Mouse (Mus musculus) lung, postnatal 25 days (tissue): ENCODE measurements around the gene Abcg4.
"Not testable (repeated sequence)": the region's sequence is repeated elsewhere in the genome, so short reads cannot be mapped to it uniquely, and the experiment has no call there.

Experiments used
- DNase-seq: peaks from one replicate; pipeline ENCODE4 v3.0.0; 2022; ENCODE audit warnings: low spot score

The Abcg4 gene

DNA sequence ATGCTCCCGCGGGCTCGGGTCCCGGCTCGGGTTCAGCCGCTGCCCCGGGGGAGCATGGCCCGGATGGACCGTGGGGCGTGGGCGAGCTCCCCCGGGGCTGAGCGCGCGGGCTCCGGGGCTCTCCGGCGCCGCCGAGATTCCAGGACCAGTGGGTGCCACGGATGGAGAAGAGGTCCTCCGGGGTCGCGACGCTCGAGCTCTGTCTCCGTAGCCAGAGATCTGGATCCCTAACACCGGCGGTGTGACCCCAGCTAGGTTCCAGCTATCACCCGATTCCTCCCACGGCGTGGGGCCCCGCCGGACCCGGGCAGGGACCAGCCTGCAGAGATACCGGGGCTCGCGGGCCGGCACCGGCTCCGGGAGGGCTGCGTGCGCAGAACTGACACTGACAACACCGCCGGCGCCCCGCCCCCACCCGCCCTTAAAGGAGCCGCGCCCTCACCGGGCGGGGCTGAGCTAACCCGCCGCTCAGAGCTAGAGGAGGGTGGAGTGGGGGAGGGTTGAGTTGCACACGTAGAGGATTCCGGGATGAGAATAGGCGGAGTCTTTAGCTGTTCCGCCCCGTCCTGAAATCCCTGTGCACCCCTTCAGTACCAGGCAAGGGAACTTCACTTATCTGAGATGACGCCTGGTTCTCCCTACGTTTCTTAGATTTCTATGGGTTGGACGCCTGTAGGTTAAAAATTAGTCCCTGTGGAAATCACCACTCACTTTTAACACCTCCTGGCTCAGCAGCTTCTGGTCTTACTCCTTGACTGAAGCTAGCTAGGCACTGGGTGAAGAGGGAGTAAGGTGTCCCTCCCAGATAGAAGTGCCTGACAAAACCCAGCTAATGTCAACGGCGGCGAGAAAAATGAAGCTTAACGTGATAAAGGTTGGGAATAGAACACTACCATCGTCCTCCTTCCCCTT is 31.7 kb upstream of the Abcg4 start, which contains the start of gene C2cd2l:
Gene C2cd2l, minus strand, starts transcription at position 399 of the 912 bp plus-strand sequence.
- DNase-seq: peak; percentile 96

DNA sequence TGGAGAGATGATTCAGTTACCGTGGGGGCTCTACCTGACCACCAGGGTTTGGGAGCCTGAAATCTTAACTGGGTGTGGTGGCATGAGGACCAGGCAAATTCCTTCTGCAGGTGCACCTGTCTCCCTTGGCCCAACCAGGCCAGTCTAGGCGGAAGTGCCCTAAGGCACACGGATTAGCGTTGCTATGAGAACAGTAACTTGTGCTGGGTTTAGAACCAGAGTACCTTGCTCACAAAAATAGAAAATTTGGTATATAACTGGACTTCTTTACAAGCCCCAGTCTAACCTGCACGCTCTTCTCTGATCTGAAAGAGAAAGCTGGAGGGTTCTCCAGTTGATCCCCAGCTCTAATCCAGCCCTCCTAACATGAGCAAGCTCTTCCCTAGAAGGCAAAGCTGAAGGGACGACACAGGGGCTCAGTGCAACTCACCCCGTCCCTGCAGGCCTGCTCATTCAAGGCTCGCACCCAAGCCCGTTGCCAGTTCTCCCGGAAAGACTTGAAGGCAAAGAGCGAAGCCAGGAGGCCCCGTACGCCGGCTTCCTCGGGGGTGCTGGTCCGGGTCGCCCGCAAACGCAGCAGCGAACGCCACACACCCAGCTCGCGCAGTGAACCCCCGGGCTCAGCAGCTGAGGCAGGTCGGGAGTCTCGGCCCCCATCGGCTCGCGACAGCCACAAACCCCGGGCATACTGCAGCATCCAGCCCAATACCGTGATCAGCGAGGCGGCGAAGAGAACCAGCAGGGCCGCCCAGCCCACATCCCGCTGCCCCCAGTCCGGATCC is 30.9 kb upstream of the Abcg4 start:
- no peak for DNase-seq

DNA sequence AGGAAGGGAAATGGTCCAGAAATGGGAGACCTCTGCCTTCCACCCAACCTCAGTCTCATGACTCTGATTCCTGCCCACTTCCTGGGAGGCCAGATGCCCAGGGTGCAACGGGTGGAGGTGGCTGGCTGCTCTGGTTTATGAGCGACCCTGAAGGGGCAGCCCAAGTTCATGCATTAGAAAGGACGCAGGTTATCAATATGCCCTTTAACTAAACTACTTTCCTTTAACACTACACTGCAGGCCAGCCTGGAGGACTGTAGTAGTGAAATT is 30.3 kb upstream of the Abcg4 start:
- DNase-seq: no peak

DNA sequence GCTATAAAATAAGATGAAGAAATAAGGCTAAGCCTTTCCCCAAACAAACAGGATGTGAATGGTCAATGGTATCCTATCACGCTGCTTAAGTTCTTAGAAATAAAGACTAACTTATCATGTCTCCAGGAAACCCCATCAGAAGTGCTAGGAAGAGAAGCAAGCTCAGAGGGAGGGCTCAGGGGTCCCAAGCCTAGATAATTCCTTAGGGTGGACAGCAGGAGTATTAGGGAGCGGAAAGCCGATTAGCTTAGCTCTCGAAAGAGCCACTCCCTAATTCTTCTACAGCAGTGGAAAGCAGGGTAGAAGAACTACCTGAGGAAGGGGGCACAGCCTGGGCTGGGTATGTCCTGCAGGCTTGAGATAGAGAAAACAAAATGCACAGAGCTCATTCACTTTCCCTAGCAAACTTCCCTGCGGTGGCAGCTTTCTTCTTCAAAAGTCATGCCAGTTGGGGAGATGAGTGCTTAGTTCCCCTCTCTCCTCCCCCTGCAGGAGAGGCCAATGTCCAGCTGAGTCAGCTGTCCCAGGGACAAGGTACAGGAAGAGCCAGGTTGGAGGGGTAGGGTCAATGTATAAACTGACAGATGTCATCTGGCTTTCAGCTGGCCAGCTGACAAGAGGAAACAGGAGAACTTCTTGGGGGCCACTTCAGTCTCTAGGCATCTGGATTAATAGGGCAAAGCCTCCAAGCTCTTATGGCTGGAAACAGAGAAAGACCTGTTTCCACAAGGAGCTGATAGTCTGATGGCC is 29.8 kb upstream of the Abcg4 start:
- no peak for DNase-seq

DNA sequence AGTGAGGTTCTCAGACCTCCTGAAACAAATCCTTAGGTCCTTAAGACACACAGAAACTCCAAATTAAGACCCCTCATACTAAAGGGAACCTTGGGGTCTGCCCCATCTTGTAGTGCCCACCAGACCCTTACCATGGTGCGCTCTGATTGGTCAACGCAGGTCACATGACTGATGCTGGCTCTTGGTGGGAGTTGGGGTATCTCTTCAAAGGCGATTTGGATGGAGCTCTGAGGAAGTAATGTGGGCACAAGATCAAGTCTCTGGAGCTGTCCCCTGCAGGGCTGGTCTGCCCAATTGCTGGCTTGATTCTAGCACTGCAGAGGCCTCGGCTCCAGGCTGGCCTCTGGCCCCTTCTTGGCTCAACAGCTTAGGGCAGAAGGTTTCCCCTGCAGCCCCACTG is 29.0 kb upstream of the Abcg4 start:
- no peak for DNase-seq

DNA sequence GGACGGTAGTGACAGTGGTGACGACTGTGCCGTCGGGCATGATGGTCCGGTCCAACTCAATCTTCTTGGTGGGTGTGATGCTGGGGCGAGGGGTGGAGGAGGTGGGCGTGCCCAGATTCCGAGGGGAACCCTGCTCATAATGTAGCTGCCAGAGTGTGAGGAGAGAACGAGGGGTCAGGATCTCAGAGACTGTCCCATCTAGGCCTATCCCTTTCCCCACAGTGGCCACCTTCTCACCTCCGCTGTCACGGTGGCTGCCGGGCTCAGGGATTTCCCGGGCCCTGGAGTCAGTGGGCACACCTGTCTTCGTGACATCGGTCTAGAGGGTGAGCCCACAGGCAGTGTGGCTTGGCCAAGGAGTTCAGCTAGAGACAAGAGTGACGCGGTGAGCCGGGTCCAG is 26.5 kb upstream of the Abcg4 start:
- no peak for DNase-seq

DNA sequence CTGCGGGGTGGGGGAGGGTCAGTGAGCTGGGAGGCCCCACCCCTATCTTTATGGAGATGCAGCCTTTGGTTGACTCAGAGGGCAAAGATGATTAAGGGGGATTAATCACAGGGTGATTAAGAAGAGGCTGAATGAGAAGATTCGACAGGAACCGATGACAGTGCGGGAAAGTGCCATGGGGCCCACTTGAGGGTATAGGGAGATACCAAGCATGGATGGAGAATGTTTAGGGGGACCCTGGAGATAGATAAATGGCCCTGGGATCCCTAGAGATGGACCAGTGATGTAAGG is 25.8 kb upstream of the Abcg4 start:
- no peak for DNase-seq

DNA sequence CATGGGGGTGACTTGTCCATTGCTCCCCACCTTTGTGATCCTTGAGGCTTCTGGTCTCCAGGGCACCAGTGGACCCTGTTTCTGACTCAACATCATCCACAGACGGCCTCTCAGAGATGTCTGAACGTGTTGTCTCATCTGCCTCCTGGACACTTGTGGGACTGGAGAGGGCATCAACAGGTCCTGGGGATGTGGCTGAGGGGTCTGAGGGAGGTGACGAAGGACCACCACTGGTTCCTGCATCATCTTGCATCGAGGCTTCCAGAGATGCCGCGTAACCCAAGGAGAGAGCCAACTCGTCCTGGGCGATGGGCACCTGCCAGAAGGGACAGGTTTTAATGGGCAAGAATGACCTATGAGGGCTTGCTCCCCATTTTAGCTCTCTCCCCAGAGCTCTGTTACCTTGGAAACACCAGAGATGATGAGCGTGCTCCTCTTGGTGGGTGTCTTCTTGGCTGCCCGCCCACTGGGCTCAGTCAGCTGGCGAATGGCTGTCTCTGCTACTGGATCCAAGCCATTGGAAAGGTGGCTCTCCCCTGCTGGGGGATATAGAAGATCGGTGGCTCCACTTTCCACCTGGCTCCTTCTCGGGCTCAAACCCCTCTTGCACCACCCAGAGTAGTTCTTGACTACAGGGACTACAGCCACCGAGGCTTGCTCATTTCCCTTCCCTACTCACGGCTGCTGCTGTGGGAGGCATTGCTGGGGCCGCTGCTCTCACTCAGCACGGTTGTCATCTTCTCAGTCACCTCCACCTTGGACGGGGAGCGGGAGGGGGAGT is 25.3 kb upstream of the Abcg4 start:
- DNase-seq: no peak

DNA sequence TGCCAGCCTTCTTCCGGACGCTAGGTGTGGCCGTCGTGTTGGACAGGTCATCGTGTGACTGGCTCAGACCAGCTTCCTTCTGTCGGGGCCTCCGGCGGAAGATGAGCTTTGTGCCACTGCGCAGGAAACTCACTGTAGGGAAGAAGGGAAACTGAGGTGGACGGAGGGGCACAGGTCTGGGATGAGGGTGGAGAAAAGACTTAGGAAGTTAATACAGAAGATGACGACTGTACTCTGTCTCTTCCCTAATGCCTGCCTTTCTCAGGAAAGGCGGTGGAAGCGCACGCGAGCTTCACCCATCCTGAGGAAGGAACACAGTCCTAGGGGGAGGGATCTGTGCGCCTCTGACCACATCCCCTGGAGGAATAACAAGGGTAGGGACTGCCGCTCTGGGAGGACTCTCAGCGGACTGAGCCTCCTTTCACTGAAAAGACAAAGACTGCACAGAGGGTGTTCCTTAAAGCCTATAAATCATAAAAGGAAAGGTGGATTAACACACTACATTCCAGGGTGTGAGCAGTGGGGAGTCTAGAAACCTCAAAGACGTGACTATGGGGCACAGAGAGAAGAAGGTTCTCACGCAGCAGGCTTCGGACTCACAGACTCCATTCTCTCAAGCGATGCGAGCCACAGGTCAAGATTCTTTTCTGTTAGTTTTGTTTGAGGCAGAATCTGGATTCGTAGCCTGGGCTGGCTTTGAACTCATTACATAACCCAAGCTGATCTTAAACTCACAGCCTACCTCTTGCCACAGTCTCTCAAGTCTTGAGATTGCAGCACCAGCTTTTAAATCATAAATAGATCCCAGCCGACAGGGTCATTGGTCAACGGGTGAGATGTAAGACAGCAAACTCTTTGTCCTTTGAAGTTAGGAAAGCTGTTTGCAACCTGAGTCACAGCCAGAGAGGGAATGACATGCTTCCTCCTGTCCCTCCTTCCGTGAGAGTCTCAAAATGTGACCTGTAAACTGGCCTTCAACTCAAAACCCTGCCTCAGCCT is 23.0 kb upstream of the Abcg4 start:
- peak; percentile 60 for DNase-seq

DNA sequence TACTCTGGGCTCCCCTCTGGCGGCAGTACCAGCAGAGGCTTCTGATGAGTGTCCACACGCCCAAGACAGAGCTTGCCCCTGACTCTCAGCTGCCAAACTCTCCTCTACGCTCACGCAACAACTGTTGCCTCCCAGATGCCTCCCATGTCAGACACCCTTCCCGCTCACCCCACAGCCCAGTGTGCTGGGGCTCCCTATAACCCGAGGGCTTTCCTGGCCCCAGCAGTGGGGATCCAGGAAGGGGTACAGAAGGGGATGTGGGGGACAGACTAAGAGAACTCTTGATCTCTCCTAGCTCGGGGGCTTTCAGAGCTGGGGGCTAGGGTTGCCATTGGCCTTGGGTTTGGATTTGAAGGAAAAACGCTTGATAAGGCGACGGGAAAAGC is 22.3 kb upstream of the Abcg4 start:
- no peak for DNase-seq

DNA sequence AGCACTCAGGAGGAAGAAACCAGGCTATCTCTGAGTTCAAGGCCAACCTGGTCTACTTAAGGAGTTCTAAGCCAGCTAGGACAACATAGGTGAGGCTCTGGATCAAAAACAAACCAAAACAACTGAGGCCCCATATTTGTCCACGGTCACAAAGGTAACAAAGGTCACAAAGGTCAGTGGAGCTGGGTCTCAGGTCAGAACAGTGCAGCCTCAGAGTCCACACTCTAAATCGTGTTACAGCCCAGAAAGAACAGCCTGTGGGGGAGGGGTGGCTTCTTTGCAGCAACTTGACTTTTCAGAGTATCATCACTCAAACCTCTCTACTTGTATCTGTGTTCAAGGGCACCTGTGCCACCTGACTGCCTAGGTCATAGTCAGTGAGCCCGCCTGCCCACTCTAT is 21.3 kb upstream of the Abcg4 start:
- DNase-seq: no peak

DNA sequence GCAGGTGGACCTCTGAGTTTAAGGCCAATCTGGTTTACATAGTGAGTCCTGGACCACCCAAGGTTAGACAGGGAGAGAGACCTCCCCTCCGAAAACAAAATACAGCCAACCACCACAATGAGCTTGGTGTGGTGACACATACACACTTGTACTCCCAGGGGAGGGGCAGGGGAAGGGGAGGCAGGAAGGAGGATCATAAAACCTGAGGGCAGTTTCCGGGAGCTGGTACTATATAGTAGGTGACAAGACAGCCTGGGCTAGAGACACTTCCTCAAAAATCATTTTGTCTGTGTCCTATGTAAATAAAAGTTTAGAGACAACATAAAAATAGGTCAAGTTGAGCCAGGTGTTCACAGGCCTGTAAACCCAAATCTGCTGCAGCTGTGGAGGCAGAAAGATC is 18.8 kb upstream of the Abcg4 start:
- DNase-seq: no peak

DNA sequence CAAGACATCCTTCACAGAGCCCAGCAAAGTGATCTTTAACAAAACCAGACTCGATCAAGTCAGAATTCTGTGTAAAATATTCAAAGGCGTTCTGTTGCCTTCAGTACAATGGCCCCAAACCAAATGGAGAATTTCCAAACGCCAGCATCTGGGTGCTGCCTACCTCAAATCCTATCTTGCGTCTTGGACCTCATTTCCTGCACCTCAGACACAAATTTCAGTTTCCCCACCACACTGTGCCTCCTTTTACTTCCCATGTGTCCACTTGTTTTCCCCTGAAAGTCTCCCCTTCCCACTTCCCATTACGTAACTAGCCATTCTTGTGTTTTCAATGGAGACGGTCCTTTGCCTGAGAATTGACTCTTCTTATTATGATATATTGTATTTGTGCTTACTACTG is 18.1 kb upstream of the Abcg4 start:
- DNase-seq: no peak

DNA sequence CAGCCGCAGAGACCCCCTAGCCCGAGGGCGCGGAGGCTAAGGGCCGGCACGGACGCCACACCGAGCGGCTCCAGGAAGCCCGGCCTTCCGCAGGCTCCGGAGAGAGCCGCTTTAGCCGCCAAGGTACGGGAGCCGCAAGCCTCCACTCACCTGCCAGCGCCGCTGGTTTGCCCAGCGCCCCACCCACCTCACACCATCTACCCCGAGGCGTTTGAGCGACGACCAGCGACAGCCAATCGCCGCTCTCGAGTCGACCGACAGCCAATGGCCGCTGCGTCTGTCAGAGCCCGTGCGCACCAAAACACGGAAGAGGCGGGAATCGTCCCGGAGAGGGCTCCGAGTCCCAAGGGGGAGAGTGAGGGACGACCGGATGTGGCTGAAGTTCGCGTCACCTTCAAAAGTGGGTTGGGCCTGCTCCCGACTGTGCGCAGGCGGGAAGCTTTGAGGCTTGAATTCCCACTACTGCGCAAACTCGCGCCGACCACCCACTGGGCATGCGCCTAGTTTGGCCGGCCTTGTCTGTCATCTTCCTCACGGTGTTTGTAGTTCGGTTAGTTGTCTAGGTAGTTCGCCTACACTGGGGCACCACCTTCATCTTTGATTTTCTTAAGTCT is 17.2 kb upstream of the Abcg4 start, which contains the start of gene Hinfp:
Gene Hinfp, minus strand, starts transcription at position 206 of the 614 bp plus-strand sequence.
- DNase-seq: peak; percentile 100

DNA sequence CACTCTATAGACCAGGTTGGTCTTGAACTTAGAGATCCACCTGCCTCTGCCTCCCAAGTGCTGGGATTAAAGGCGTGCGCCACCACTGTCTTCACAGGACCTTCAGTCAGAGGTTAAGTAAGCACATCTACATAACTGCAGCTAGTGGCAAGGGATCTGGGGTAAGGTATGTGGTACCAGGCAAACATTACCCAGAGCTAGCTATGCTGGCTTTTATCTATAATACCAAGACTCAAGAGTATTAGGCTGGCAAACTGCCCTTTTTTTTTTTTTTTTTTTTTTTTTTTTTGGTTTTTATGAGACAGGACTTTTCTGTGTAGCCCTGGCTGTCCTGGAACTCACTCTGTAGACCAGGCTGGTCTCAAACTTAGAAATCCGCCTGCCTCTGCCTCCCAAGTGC is 11.6 kb upstream of the Abcg4 start:
- not testable (repeated sequence) for DNase-seq

DNA sequence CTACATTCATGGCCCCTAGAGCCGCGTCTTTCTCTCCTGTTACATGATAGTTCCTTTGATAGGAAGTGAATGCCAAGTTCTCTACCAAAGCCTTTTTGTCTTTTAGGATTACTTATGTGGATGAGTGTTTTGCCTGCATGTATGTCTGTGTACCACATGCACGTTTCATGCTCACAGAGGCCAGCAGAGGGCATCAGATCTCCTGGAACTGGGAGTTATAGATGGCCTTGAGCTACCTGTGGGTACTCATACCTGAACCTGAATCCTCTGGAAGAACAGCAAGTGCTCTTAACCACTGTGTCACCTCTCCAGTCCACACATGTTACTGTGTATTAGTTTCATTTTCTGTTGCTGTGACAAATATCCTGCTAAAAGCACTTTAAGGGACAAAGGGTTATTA is 4.1 kb upstream of the Abcg4 start:
- peak; percentile 61 for DNase-seq

DNA sequence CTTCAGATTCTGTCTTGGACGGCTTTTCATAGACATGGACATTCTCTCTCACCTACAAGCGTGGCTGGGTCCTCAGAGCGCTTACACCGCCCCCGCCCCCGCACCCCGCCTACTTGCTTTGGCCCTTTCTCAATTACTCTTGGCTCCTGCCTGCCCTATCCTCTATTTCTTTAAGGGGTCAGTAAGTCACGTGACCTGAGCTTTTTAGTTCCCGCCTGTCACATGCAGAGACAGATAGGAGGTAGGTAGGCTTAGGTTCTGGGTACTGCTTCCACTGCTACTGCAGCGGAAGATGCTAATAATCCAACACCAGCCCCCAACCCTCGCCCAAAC is 510 bp upstream of the Abcg4 start:
- DNase-seq: no peak

DNA sequence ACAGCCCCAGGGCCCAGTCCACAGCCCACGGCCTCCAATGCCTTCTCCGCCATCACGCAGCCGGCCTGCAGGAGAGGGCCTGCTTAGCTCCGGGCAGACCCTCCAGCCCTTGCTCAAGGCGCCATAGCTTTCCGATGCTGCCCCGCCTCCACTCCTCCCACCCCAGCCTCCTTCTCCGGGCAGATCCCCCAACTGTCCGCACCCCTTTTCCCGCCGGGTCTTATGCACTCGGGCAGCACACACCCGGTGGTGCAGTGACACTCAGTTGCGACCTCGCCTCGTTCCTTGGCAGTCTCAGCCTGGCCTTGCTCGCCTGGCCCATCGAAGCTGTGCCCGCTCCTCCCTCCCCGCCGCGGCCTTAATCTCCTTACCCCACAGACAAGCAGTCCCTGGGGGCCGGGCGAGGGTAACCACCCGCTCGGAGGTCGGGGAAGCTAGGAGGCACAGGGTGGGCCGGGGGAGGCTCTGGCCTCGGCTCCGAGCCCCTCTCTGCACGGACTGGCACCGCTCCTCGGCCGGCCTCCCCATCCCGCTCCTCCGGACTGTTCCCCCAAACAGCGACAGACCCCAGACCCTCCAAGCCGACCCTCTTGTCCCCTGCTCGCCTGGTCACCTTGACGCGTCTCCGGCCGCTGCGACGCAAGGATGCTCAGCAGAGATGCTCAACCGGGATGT is 877 bp downstream of the Abcg4 start:
- DNase-seq: no peak

DNA sequence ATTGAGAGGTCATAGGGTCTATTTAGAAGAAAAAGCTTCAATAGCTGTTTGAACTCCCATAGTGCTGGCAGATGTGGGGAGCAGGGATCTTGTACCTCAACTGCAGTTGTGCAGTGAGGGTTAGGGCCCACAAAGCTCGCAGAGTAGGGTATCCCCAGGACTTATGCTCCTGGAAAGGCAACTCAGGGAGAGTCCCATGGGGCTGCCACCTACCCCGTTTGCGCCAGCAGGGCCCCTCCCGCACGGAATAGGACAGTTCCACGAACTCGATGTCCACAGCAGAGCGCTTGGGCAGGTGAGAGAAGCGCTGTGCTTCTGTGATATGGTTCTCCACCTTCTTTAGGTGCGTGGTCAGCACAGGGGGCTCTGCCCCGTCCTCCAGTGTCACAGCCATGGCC is 1.4 kb downstream of the Abcg4 start:
- no peak for DNase-seq

DNA sequence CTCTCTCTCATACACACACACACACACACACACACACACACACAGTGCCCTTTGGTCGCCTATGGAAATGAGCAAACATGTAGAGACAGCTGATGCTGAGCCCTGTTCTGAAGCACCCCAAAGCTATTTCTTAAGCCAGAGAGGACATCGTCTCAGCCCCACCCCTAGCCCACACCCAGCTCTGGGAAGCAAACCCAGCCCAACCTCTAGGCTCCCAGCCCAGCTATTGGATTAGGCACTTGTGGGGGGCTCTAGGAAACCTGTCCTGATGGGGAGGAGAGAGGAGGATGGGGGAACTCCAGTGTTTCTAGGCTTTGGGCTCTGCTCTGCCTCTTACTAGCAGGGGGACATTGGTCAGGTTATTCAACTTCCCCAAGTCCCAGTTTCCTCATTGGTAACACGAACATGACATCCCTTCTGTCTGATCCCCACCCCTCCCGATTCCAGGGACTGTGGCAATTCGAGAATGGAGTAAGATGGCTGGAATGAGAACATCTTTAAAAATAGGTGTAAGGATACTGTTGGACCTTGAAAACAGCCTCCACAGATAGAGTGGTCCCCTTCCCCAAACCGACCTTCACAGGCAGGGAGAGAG is 2.1 kb downstream of the Abcg4 start:
- DNase-seq: no peak
